Comparison of ENCODE assay signal across 9 mouse cellular contexts in the genomic region with DNA sequence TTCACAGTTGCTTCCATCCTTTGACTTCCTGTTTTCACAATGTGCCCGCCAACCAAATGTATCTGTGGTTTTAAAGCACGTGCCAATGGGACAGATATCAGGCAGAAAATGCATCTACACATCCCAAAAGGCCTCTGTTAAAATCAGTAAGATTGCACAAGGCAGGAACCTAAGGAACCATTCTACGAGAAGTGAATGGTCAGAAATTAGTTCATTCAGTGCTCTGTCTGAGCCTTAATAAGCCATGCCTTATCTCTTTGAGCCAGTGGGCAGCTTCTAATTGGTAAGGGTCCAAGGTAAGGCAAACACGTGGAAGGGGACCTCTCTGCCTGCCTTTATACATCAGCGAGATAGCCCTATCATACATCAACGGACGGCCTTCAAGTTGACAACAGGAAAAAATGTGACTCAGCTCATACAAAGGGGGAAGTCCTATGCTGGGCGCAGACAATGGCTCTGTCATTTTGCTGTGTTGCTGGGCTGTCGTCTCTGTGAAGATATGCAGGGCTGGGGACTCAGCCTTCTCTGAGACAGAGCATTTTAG.
DNase-seq lines count a peak whose midpoint lies in the region; ATAC-seq lines count a peak whose summit lies in the region.
"Had no signal": no experiment of that assay in that cellular context is flagged by ENCODE, and none has a peak within 500 bp of the region (broad histone marks: within the 10 kb centered on the region; RNA-seq: fewer than 3 reads in every experiment).

No protein-coding gene starts in this region.

- WGBS in lung, embryonic 15.5 days = 48% methylated on average over 9 of the region's 9 CpGs
- 30% methylated on average over 9 of the region's 9 CpGs for WGBS in heart, embryonic 13.5 days

- peak; percentile 55; the same call in 1 of the 2 replicates for ATAC-seq in lung, embryonic 15.5 days (ENCODE audit: borderline replicate concordance, extremely low read depth, low FRiP score, low TSS enrichment)
- no peak for ATAC-seq in heart, embryonic 13.5 days (ENCODE audit: extremely low read depth, insufficient number of reproducible peaks, low FRiP score, low TSS enrichment)
- ATAC-seq: forebrain, embryonic 16.5 days had no signal

- H3K4me1 ChIP-seq in lung, embryonic 15.5 days = no peaks in the 10 kb centered on the region
- peaks cover 13% of the 10 kb centered on the region for H3K4me1 ChIP-seq in heart, embryonic 13.5 days
- peaks cover 51% of the 10 kb centered on the region for H3K4me1 ChIP-seq in megakaryocyte, embryonic 14.5 days
- H3K4me1 ChIP-seq: limb, embryonic 13.5 days had no signal

- no peak overlapping the region for H3K4me2 ChIP-seq in lung, embryonic 15.5 days
- peak overlapping the region; percentile 24; the same call in 1 of the 2 replicates for H3K4me2 ChIP-seq in heart, embryonic 13.5 days
- H3K4me2 ChIP-seq: limb, embryonic 13.5 days had no signal

- H3K27me3 ChIP-seq in lung, embryonic 15.5 days = no peaks in the 10 kb centered on the region
- no peaks in the 10 kb centered on the region for H3K27me3 ChIP-seq in heart, embryonic 13.5 days (replicated peaks)
- no peaks in the 10 kb centered on the region for H3K27me3 ChIP-seq in megakaryocyte, embryonic 14.5 days (replicated peaks)
- H3K27me3 ChIP-seq: limb, embryonic 13.5 days had no signal

- H3K36me3 ChIP-seq in lung, embryonic 15.5 days = no peaks in the 10 kb centered on the region
- no peaks in the 10 kb centered on the region for H3K36me3 ChIP-seq in heart, embryonic 13.5 days
- no peaks in the 10 kb centered on the region for H3K36me3 ChIP-seq in megakaryocyte, embryonic 14.5 days (replicated peaks; ENCODE audit: low read length)
- H3K36me3 ChIP-seq: limb, embryonic 13.5 days had no signal

- no peak for DNase-seq in lung, postnatal 4 days
- peak; percentile 82 for DNase-seq in adrenal gland, adult 2 months
- DNase-seq in layer of hippocampus, adult 18-20 months (ENCODE audit: low spot score in 2 of 2) = no peak
- DNase-seq in gastrocnemius, postnatal 10 days = no peak

- no peak overlapping the region for H3K27ac ChIP-seq in lung, embryonic 15.5 days
- H3K27ac ChIP-seq in heart, embryonic 13.5 days (replicated peaks) = no peak overlapping the region
- H3K27ac ChIP-seq: limb, embryonic 13.5 days had no signal

- H3K9me3 ChIP-seq in lung, embryonic 15.5 days = no peaks in the 10 kb centered on the region
- H3K9me3 ChIP-seq in heart, embryonic 13.5 days = no peaks in the 10 kb centered on the region
- H3K9me3 ChIP-seq in megakaryocyte, embryonic 14.5 days = no peaks in the 10 kb centered on the region
- H3K9me3 ChIP-seq: limb, embryonic 13.5 days had no signal

- H3K4me3 ChIP-seq in lung, embryonic 15.5 days = no peak overlapping the region
- H3K4me3 ChIP-seq in heart, embryonic 13.5 days = no peak overlapping the region
- peak overlapping the region; percentile 86 for H3K4me3 ChIP-seq in megakaryocyte, embryonic 14.5 days (replicated peaks)
- H3K4me3 ChIP-seq: limb, embryonic 13.5 days had no signal

- no peak overlapping the region for H3K9ac ChIP-seq in lung, embryonic 15.5 days
- H3K9ac ChIP-seq in heart, embryonic 13.5 days = no peak overlapping the region
- H3K9ac ChIP-seq: limb, embryonic 13.5 days had no signal
